Mouse (Mus musculus): ENCODE results near the gene Hand1. TPM values are rescaled to one million over a fixed set of nuclear protein-coding genes. Genes with fewer than 3 reads are reported as not detected.

Gene Hand1
- total RNA-seq, 2 experiments from 2014 or later = not detected

DNA sequence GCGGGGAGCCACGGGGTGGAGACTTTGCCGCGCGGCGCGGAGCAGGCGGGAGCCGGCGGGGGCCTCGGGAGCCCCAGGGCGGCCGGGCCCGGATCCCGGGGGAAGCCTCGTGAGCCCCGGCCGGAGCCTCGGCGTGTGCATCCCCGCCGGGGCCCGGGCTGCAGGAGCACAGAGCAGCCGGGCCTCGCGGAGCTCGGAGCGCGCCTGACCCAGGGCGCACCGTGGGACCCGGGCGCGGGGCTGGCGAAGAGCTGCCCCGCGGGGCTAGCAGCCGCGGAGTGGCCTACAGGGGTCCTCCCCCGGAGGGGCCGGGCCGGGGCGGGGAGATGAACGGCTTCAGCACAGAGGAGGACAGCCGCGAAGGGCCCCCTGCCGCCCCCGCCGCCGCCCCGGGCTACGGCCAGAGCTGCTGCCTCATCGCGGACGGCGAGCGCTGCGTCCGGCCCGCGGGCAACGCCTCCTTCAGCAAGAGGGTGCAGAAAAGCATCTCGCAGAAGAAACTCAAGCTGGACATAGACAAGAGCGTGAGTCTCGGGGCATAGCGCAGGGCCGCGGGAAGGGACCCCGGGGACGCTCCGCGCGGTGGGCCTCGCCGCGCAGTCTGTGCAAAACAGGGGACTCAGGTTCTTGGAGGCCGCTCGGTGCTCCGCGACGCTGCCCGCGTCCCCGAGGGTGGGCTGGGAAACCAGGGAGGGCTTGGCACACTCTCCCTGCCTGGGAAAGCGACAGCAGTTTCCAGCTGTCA is 30.7 kb downstream of the Hand1 start:
- DNase-seq = peak; percentile 72

DNA sequence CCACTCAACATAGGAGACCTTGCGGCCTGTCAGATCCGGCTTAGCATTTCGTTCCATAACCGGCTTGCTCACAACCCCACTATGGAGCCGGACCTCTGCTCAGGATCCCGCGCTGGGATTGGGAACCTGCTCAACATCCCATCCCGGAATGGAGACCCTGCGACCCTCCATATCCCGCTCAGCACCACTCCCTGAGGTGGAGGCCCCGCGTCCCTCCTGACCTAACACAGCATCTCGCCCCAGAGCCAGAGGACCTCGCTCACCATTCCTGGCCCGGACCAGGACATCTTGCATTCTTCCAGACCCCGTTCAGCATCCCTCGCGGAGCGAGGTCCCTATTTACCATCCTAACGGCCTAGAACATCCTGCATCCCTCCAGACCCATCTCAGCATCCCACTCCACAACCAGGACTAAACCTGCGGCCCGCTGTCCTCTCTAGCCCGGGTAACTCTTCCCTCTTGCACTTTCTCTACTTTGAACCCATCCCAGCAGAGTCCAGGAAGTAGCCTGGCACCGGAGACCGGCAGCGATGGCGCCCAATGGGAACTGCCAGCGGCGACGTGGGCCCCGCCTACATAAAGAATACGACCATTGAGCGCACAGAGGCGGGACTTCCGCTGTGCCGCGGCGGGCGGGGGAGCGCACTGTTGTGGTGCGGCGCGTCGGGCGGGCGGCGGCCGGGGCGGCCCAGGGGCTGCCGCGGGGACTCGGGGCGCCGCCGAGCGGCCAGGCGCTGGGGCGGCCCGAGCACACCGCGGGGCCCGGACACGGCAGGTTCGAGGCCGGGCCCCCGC is 31.4 kb downstream of the Hand1 start, which contains the start of gene Sap30l:
TSS of gene Sap30l (plus strand) at position 667 of the 795 bp plus-strand sequence.
- DNase-seq = peak; percentile 97

DNA sequence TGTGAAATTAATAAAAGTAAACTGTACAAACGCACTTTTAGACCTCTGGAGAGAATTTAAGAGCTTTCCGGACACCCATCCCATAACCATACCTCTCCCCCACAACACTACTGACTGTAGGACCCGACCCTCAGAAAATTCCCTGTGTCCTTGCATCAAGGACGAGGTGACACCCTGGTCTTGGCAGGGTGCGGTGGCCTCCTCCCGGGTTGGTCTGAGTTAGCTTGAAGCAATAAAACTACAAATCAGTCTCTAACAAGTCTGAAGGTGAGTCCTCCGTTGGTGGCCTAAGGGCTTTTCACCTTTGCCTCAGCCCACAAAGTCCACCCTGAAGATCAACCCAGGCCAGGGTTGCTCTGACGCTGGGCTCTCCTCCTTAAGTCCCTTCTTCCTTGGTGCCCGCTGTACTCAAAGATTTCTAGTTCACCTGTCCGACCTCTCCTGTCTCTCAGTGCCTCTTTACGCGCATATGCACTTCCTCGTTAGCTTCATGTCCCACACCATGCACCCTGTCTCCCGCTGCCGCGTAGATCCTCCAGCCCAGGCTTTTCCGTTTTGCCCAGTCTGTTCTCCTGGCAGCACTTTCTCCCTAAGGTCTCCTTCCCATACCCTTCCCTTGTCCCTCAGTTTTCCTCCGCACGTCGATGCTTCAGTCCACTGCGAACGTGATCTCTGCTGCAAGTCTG is 32.2 kb downstream of the Hand1 start:
- DNase-seq = no peak

DNA sequence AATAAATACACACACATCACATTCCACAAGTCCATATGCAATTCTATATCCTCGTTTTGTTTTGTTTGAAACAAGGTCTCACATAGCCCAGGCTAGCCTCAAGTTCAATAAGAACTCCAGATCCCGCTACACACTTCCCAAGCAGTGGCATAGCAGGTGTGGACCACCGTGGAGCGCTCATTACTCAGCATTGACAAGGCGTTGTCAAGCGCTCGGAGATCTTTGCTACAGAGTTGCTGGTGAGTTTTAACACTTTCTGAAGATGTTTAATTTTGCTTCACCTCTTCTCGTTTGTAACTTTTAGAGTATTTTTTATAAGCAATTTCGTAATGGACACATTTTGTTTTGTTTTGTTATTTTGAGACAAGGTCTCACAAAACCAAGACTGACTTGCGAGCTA is 33.2 kb downstream of the Hand1 start:
- DNase-seq = no peak

DNA sequence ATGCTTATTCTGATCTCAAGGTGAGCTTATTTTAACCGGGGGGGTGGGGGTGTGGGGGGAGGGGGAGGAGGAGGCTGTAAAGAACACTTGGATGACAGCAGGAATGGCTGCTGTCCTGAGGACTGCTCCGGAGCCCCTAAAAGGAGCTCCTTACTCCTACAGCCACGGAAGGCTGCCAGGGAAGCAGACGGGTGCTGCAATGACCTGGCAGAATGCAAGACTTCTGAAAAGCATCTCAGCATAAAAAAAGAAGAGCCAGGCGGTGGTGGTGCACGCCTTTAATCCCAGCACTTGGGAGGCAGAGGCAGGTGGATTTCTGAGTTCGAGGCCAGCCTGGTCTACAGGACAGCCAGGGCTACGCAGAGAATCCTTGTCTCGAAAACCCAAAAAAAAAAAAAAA is 34.8 kb downstream of the Hand1 start:
- no peak for DNase-seq

DNA sequence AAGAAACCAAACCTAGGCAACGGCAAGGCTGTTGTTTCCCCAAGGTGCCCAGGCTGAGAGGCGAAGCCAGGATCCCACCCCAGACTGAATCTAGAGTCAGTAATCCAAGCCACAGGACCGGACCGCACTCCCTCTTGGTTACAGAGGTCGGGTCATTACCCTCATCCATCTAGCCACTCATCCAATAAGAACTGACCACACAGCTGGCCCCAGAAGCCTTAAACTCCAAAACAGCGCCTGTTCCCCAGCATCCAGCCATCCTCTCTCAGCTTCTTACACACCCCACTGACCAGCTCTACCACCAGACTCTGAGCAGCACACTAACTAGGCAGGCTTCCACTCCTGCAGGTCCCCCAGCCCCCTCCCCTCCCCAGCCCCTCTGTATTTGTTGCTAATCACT is 37.5 kb downstream of the Hand1 start:
- DNase-seq = no peak

DNA sequence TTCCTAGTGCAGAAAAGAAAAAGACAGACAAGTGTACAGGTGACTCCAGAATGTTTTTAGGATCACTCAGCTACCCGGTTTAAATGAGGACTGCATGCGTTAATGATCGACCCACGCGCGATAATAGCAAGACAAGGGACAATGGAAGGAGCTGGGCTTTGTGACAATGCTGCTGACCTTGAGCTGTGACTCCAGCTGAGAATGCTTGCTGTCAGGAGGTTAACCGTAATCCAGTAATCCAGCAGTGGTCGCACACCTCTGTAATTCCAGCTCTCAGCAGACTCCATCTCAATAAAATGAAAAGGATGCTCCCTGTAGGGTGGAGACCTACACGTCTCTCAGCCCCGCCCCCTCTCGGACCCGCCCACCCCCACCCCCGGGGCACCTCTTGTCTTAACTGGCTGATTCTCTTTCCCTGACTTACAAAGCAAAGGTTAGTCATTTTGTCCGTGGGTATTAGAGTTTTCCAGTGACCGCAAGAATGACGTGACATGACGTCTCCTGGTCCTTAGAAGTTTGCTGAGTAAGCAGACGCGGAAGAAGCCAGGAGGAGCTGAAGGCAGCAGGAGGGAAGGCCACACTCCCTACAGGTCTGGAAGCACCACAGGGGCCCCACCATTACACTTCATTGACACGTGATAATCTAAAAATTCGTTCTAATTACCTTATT is 41.6 kb downstream of the Hand1 start:
- no peak for DNase-seq

DNA sequence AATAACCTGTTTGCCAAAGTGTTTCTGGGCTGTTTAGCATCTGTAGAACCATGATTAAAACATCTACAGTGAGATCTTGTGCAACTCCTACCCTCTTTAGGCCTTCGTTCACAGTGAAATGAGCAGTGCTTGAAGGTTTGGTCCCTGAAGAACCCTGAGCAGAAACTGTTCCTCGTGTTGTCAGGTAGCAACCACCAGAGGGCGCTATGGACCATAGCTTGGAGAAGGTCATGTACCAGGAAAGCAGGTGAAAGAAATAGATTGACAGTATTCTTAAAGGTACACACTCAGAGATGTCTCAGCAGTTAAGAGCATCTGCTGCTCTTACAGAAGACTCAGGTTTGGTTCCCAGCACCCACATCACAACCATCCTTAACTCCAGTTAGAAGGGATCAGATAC is 44.7 kb downstream of the Hand1 start:
- no peak for DNase-seq

DNA sequence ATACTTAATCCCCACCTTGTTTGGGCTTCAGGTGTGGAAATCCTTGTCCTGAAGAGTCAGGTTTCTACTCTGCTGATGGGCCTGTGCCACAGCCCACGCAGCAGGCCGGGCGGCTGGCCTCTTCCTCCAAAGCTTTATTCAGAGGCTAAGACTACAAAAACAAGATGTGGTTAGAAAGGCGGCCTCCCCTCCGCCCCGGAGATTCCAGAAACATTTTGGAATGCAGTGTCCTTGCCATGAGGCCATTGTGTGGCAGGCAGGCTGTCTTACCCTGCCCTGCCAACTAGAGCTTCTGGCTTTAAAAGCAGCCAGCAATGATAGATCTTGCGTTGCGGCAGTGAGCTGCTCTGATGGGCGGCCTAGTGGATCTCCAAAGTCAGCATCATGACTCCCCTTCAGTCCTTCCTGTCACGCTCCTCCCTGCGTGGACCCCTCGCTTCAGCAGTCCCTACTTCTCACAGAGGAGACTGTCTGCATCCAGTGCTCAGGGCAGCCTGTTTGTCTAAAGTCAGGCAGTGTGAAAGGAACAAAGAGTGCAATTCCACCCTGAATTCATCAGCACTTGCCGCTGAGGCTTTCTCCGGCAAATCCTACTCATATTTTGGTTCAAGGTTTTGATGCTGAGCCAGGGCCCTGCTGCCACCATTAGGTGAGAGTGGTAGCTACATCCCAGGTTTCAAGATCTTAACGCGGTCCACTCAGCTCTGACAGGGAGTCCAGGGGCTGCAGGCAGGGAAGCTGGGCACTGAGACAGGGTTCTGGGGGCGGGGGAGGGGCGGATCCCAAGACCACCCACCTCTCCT is 45.8 kb downstream of the Hand1 start:
- peak; percentile 30 for DNase-seq

DNA sequence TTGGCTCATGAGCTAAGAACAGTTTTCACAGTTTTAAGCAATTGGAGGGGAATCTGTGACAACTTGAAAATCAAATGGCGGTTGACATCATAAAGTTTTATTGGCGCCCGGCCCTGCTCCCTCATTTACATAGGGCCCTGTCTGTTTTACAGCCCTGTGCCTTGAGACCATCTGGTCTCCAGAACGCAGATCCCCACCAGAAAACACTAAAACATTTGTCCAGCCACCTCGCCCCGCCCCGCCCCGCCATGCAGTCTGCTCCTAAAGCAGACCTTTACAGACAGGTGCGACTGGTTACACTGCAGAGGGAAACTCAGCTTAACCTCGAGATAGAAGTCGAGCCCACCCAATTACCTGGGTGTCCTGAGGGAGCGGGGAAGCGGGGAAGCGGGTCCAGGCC is 52.8 kb downstream of the Hand1 start:
- DNase-seq = no peak

Other genes starting within 250 kb of the Hand1 start
- 1 to 10 TPM; 6.0 to 7.5 TPM for gene Galnt10, start 187.4 kb downstream of the Hand1 start, total RNA-seq (2021)
- gene Sap30l, start 31.2 kb downstream of the Hand1 start, total RNA-seq (2021) = 10 to 100 TPM; 30.4 to 31.6 TPM
- gene Larp1, start 176.2 kb upstream of the Hand1 start, total RNA-seq (2021) = 10 to 100 TPM; 69.1 to 85.8 TPM